Mouse (Mus musculus) olfactory bulb, adult 2 months (tissue): ENCODE results near the gene Irf2bpl.

Source experiments
- CTCF ChIP-seq: fragments of 200-500 bp; IDR thresholded peaks from 2 replicates; pipeline ENCODE4 v1.5.1; 2012; ENCODE audit warnings: low read depth, mild to moderate bottlenecking, low read length, moderate library complexity; ENCODE audit not compliant: insufficient read depth
- POLR2A ChIP-seq: fragments of 200-500 bp; IDR thresholded peaks from 2 replicates; pipeline ENCODE4 v1.6.1; 2012; ENCODE audit warnings: mild to moderate bottlenecking, low read depth, low read length, moderate library complexity; ENCODE audit not compliant: insufficient read depth

- TF ChIP-seq CTCF (no peak), POLR2A (no peak)
These were observed 8.5 kb downstream of the Irf2bpl start for GRCm38 (mm10) chr12:86876116-86876515.
